Mouse (Mus musculus) heart, embryonic 14.5 days (tissue): ENCODE data around the gene Prl7c1. TPM values are rescaled to one million over a fixed set of nuclear protein-coding genes. Genes with fewer than 3 reads are reported as not detected.
"Not testable (repeated sequence)": the region's sequence is repeated elsewhere in the genome, so short reads cannot be mapped to it uniquely, and the experiment has no call there.

Source experiments
- ATAC-seq: fragments of 200-750 bp; cut with Nextera tagmentation; 2 replicates; pipeline ENCODE4 v1.8.0; 2017; ENCODE audit warnings: low read depth, moderate TSS enrichment; ENCODE audit not compliant: insufficient number of reproducible peaks, insufficient read depth, low FRiP score
- H3K27ac ChIP-seq, 2 experiments: fragments of 200-500 bp in 1 of 2; fragments of 300-500 bp in 1 of 2; sonication (generic) in 1 of 2; replicated peaks in 1 of 2; 2 replicates each; pipeline ENCODE4 v1.5.1; 2012 to 2014; ENCODE audit warnings: low read depth in 2 of 2, low read length in 2 of 2, control low read depth in 1 of 2, mild to moderate bottlenecking in 1 of 2, mixed read lengths in 1 of 2; ENCODE audit not compliant: control insufficient read depth in 1 of 2, insufficient read depth in 1 of 2
- H3K27me3 ChIP-seq: fragments of 300-500 bp; sonication (generic); 2 replicates; pipeline ENCODE4 v1.6.1; 2014; ENCODE audit warnings: mild to moderate bottlenecking, low read length, control low read depth; ENCODE audit not compliant: control insufficient read depth, insufficient read depth
- H3K36me3 ChIP-seq: fragments of 300-500 bp; sonication (generic); 2 replicates; pipeline ENCODE4 v1.6.1; 2014; ENCODE audit warnings: mild to moderate bottlenecking, control low read depth, low read length, mixed read lengths; ENCODE audit not compliant: control insufficient read depth, insufficient read depth
- H3K4me1 ChIP-seq, 2 experiments: fragments of 200-500 bp in 1 of 2; fragments of 300-500 bp in 1 of 2; sonication (generic) in 1 of 2; 2 replicates each; pipeline ENCODE4 v1.6.1; 2012 to 2014; ENCODE audit warnings: low read length in 2 of 2, control low read depth in 1 of 2, mixed read lengths in 1 of 2; ENCODE audit not compliant: control insufficient read depth in 2 of 2, insufficient read depth in 2 of 2
- H3K4me2 ChIP-seq: fragments of 300-500 bp; sonication (generic); 2 replicates; pipeline ENCODE4 v1.6.1; 2014; ENCODE audit warnings: mild to moderate bottlenecking, low read length
- H3K4me3 ChIP-seq, 2 experiments: fragments of 200-500 bp in 1 of 2; fragments of 300-500 bp in 1 of 2; sonication (generic) in 1 of 2; 2 replicates each; pipeline ENCODE4 v1.5.1; 2012 to 2014; ENCODE audit warnings: low read length in 2 of 2, mild to moderate bottlenecking in 2 of 2, control low read depth in 1 of 2, low read depth in 1 of 2, moderate library complexity in 1 of 2; ENCODE audit not compliant: control insufficient read depth in 1 of 2, insufficient read depth in 1 of 2
- H3K9ac ChIP-seq: fragments of 300-500 bp; sonication (generic); 2 replicates; pipeline ENCODE4 v1.6.1; 2014; ENCODE audit warnings: mild to moderate bottlenecking, low read length
- H3K9me3 ChIP-seq: fragments of 300-500 bp; sonication (generic); 2 replicates; pipeline ENCODE4 v1.6.1; 2016; ENCODE audit warnings: low read length, control low read depth; ENCODE audit not compliant: control insufficient read depth
- WGBS: fragments of 180-500 bp; shearing (Covaris S2); extraction: QIAGEN DNeasy Blood & Tissue Kit; methylation state at CpG from one replicate; pipeline ENCODE4 v1.1.7; 2014; 5-methylcytosine and 5-hydroxymethylcytosine counted together
- polyA plus RNA-seq: library from polyadenylated mRNA; unstranded; fragments of >200 nt; fragmentation: Nextera tagmentation; extraction: Ambion mirVana; gene quantifications from 2 replicates; pipeline ENCODE4 v1.2.1, GENCODE M21; 2014

Gene Prl7c1
- not detected in 2 replicates for polyA plus RNA-seq

- not testable (repeated sequence) for H3K27ac ChIP-seq, H3K27me3 ChIP-seq, ATAC-seq, H3K4me2 ChIP-seq, H3K4me3 ChIP-seq, H3K9ac ChIP-seq, H3K36me3 ChIP-seq, H3K4me1 ChIP-seq, H3K9me3 ChIP-seq
- WGBS = 82% methylated on average over 2 of the region's 3 CpGs
Measured at GRCm38 (mm10) chr13:27780704-27781103, at the start of gene Prl7c1. TSS of gene Prl7c1 (minus strand) at chr13:27780804.

GRCm38 (mm10) chr13:27802765-27803164 lies 22.2 kb upstream of the Prl7c1 start:
- Histone ChIP-seq H3K9me3 (no peaks in the 10 kb centered on the region), H3K4me2 (no peak overlapping the region), H3K4me1 (no peaks in the 10 kb centered on the region), H3K36me3 (no peaks in the 10 kb centered on the region), H3K27me3 (no peaks in the 10 kb centered on the region), H3K27ac (no peak overlapping the region), H3K9ac (no peak overlapping the region), H3K4me3 (no peak overlapping the region)
- no peak for ATAC-seq
- WGBS = 83% methylated on average over 1 of the region's 1 CpGs

DNA sequence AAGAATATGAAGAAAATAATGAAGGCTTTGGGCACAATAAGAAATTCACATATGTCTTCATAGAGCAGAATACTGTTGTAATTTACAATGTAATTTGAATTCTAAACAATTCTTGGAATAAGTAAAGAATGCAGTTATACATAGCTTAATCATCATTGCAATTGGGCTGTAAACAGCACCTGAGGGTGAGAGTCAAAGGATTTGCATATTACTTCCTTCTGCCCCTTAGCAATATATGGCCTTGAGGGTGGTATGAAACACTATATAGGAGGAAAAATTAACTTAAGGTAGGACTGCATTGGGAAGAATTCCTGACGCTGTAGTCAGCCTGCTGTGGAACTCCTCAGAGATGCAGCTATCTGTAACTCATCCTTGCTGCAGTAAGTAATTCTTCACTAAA lies 20.8 kb upstream of the Prl7c1 start, which contains the start of gene Prl2a1:
Gene Prl2a1 (plus strand): TSS at position 301 of the 400 bp plus-strand sequence.
- ATAC-seq = no peak
- Histone ChIP-seq H3K9me3 (no peaks in the 10 kb centered on the region), H3K27ac (no peak within 1 kb of the TSS), H3K4me3 (no peak within 1 kb of the TSS), H3K4me2 (no peak within 1 kb of the TSS), H3K4me1 (no peaks in the 10 kb centered on the region), H3K27me3 (no peaks in the 10 kb centered on the region), H3K9ac (no peak within 1 kb of the TSS), H3K36me3 (no peaks in the 10 kb centered on the region)
- WGBS = 69% methylated on average over 1 of the region's 1 CpGs

- no peaks in the 10 kb centered on the region for H3K9me3 ChIP-seq
- H3K27ac ChIP-seq = no peak overlapping the region
- 64% methylated on average over 4 of the region's 4 CpGs for WGBS
- H3K4me3 ChIP-seq = no peak overlapping the region
- no peak for ATAC-seq
- no peaks in the 10 kb centered on the region for H3K36me3 ChIP-seq
- H3K9ac ChIP-seq = no peak overlapping the region
- no peaks in the 10 kb centered on the region for H3K4me1 ChIP-seq
- H3K27me3 ChIP-seq = no peaks in the 10 kb centered on the region
- no peak overlapping the region for H3K4me2 ChIP-seq
Measured at GRCm38 (mm10) chr13:27799303-27799702, 18.7 kb upstream of the Prl7c1 start.

DNA sequence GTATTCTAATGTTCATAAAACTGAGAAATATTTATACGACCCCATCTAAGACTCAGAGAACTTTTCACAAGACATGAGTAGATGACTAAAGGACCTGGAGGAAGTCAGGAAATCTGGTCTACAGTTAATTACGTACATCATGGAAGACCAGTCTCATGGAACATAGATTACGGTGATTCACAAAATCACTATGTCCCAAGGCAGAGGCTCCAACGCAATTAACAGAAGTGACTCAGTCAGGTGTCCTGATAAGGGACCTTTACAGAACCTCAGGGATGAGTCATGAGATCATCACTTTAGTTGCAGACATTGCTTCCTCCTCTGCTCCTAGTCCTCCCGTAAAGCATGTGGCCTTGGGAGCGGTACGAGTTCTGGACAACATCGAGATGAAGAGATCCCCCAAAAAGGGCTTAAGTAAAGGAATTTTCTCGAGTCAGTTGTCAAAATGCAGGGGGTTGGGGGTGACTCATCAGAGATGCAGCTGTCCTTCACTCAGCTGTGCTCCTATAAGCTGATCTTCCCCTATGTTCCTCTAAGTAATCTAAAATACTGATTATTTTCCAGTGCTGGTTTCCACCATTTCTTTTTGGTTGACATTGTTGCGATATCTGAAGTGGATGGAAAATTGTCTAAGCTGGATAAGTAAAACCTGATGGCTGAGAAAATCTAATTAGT lies 46.0 kb downstream of the Prl7c1 start:
- ATAC-seq = no peak
- no peaks in the 10 kb centered on the region for H3K9me3 ChIP-seq
- H3K4me3 ChIP-seq = no peak overlapping the region
- H3K4me1 ChIP-seq = no peaks in the 10 kb centered on the region
- WGBS = 78% methylated on average over 10 of the region's 10 CpGs
- H3K9ac ChIP-seq = no peak overlapping the region
- no peaks in the 10 kb centered on the region for H3K27me3 ChIP-seq
- no peak overlapping the region for H3K27ac ChIP-seq
- H3K36me3 ChIP-seq = no peaks in the 10 kb centered on the region
- H3K4me2 ChIP-seq = no peak overlapping the region

- ATAC-seq, H3K4me3 ChIP-seq, H3K4me1 ChIP-seq, H3K27ac ChIP-seq, H3K4me2 ChIP-seq, H3K36me3 ChIP-seq, H3K27me3 ChIP-seq, H3K9me3 ChIP-seq, H3K9ac ChIP-seq: not testable (repeated sequence)
- 51% methylated on average over 5 of the region's 5 CpGs for WGBS
Measured at GRCm38 (mm10) chr13:27730286-27730959, 50.2 kb downstream of the Prl7c1 start.

DNA sequence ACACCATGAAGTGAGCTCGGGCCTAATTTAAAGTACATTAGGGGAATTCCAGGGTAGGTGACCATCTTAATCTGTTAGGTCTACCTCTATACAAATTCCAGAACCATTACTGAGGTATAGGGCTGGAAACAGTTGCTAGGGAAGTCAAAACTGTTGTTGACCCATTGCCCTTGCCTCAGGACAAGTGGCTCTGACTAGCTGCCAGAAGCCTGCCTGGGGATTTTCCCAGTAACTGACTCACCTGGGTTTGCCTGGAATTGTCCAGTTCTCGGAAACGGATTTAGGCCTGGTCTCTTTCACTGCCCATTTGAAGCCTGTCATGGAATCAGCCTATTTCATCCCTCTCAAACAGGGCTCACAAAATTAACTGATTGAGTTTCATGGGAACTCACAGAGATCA lies 55.5 kb downstream of the Prl7c1 start:
- H3K4me1 ChIP-seq, H3K36me3 ChIP-seq: not testable (repeated sequence)

More for the DNA sequence above, 55.5 kb downstream of the Prl7c1 start:
- H3K27ac ChIP-seq, H3K9ac ChIP-seq, H3K9me3 ChIP-seq, H3K27me3 ChIP-seq, H3K4me2 ChIP-seq, ATAC-seq, H3K4me3 ChIP-seq: not testable (repeated sequence)
- 79% methylated on average over 3 of the region's 3 CpGs for WGBS
